Mouse (Mus musculus) adrenal gland, adult (tissue): Measurements from ENCODE around the gene Ulk4.

Source experiments
- DNase-seq, 2 experiments: peaks; one replicate each; pipeline ENCODE4 v3.0.0; 2022 to 2023; ENCODE audit warnings: low spot score in 1 of 2; ENCODE audit not compliant: inconsistent age in 2 of 2

Gene Ulk4

DNA sequence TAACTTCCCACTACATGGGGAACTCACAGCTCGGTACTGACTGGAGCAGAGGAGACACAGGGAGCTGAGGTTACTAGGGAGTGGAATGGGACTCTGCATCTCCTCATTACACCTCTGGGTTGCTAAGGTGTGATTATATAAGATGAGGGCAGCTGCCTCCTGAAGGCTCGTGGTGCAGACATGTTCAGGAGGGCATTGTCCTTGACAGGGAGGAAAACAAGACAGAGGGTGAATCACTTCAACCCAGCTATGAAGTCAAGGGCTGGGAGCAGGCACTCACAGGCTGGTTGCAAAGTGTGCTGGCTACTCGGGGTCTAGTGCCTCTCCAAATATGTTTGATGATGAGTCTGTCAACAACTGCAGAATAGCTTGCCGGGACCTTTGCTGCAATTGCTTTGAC lies 290.0 kb downstream of the Ulk4 start:
- DNase-seq: peak in 1 of 2 experiments; percentile 64

DNA sequence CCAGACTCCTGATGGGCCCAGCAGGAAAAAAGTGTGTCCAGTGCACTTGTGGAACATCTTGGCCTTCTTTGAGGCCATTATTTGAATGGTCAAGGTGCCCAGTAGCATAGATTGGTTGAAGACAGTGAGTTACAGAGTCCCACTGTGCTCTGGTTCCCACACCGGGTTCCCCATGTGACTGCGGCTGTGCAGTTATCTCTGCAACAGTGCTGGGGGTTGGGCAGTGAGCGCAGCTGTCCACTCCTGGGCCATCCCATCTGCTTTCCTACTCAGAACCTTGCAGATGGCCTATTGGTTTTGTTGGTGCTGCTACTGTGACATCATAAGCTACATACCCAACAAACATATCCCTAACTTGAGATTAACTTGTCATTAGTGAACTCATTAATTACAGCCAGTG lies 290.7 kb downstream of the Ulk4 start:
- DNase-seq: no peak

DNA sequence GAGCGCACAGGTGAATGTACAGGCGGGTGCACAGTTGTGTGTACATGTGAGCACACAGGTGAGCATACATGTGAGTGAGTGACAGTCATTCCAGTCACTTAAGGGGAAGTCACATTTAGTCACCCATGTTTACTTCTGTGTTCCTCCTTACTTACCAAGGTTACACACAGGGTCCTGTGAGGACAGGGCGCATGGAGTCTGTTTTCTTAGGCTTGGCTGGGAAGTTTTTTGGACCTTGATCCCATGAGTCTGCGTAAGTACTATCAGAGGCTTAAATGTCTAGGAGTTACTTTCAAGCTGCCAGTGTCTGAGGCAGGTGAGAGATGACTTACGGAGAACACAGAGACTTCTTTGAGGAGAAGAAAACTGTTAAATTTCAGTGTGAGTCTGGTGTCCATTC lies 291.5 kb downstream of the Ulk4 start:
- DNase-seq: no peak

DNA sequence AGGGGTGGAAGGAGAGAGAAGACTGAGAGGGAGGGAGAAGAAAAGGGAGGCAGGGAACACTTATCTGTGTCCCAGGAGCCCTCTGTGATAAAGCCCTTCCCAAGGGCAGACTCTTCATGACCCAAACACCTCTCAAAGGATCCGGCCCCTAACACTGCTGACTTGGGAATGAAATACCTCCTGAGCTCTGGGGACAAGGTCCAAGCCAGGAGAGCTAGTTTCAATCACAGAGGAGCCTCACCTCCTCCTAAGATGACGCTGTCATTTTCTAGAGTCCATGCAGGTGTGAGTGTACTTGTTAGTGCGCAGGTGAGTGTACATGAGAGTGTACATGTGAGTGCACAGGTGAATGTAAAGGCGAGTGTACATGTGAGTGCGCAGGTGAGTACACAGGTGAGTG lies 292.0 kb downstream of the Ulk4 start:
- no peak for DNase-seq

DNA sequence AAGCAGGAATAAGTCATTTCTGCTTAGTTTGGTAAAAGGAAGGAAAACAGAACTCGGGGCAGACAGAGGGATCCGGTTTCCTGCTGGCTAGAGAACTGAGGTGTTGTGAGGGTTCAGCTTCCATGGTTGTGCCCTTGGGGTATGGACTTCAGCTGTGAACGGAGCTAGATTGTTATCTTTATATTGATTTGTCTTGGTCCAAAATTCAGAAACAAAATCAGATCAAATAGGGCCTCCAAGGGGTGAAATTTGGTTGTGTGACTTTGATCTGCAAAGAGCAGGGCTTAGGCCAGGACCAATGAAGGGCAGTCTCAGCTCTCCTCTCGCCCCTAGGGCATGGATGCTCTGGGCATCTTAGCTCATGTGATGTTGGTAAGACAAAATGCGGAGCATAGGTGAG lies 292.5 kb downstream of the Ulk4 start:
- DNase-seq: no peak

DNA sequence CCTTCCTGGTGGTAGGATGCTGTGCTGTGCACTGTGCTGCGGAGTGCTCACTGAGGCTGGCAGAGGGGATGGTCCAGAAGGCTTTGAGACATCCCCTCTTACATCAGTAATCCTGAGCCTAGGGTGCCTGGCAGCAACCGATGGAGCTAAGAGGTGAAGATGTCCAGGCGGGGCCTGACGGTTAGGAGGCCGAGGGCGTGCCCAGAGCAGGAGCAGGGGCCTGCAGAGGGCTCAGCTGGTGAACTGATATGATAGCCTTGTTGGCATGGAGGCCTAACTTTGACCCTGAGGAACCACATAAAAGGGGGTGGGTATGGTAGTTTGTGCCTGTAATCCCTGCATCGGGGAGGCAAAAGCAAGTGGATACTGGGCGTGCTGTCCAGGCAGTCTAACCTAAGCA lies 293.1 kb downstream of the Ulk4 start:
- DNase-seq: no peak

DNA sequence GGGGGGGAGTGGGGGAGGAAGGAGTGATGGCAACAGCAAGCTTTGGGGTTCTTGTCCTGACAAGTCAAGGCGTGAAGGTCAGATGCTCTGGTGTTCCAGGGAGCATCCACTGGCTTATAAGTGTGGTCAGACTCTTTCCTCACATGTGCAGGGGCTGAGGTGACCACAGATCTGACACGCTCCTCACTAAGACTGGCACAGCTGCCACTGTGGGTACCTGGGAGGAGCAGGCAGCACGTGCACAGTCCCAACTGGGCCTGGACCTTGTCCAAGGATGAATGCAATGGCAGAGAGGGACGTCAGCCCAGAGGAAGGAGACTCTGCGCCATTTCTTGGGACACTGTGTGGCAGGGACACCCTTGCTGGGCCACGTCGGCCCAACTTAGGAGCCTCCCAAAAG lies 295.2 kb downstream of the Ulk4 start:
- no peak for DNase-seq

DNA sequence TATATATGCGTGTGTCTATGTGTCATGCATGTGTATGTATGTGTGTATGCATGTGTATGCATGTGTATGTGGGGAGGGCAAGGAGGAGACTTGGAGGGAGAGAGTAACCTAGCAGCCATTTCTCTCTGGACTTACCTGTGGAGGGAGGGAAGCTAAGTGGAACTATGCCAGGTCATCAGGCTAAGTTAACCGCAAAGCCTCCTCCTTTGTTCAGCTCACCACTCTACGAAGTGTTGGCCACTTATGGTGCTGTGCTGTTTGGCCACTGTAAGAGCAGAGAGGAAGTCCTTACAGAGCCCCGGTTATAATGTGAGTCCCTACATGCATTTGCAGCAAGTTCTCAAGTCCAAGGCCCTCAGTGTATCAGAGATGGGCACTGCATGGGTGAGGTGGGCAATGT lies 300.1 kb downstream of the Ulk4 start:
- DNase-seq: peak in 1 of 2 experiments; percentile 31

DNA sequence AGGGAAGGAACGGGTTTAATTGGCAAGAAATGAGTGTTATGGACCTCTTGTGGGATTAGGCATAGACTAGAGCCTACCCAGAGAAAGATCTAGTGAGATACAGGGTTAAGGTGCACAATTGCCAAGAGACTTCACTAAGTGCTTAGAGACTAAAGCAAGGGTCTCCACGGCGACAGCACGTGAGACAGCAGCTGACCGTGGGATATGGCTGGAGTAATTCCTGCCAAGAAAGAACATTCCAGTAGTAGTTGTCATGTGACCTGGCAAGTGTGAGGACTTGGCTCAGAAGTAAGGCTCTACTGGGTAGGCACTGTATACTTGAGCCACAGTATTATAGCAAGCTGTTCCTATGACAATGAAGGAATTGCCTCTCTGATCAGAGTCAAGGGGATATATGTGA lies 300.8 kb downstream of the Ulk4 start:
- DNase-seq: peak in 1 of 2 experiments; percentile 65

DNA sequence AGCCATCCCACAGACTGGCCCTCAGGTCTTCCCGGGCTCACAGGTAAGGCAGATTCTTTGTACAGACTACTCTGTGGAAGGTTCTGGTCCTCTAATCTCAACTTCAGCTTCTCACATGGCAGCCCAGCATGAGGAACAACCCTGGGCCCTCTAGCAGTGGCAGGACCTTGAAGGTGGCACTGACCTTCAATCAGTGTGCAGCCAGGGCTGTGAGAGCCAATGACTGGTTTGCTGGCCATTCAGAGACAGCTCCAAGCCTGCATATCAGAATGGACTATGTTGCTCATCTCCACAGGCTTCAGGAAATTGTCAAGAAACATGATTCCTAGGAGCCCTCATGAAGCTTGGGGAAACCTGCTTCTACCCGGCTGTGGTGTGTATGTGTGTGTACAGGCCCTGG lies 302.8 kb downstream of the Ulk4 start:
- peak; percentile 64 to 76 for DNase-seq

DNA sequence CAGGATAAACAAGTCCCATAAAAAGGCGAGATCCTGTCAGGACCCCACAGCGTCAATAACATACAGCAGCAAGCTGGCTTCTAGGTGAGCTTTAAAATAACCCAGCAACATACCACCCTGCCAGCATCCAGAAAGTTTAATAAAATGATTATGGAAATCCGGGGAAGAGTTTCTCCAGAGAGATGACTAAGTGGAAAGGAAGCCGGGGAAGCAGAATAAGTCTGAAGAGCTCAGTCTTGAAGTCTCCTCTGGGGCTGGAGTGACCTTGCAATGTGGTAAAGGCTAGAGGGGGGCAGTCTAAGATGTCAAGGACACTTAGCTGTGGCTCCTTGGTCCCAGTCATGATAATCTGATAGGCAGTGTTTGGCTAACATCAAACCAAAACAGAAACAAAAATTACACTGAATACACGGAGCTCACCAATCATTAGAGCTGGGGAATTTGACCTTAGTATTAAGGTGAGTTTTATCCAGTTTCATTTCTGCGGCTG lies 303.9 kb downstream of the Ulk4 start:
- DNase-seq: peak in 1 of 2 experiments; percentile 32

DNA sequence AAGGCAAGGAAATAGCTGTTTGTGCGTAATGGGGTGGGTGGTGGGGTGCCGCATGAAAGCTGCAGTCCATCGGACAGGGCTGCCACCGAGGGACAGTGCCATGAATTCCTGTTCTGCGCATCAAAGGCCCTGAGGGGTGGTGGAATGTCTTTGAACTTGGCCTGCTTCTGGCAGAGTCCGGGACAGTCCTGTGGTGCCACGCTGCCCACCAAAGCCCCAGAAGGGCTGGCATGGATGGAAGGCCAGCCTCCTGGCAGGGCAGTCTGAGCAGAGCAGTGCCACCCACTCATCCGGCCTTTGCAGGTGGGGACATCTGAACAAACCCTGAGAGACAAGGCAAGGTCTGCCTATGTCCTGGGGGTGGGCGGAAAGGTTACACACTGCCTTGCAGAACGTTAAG lies 312.0 kb downstream of the Ulk4 start:
- DNase-seq: peak; percentile 47 to 64

DNA sequence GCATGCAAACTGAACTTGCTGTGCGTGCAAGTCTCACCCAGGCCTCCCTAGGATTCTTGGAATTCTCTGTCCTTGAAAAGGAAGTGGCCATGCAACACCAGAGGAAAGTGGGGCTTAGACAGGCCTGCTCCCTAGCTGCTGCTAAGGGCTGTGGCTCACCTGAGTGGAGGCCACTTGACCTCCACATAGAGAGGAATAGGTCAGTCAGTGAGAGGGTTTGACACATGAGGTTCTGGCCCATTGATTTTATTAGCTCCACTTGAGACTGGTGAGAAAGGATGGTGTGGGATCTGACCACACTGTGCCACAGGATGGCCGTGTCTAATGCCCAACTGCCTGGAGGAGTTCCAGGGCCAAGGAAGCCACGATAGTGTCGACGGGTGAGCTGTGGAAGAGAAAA lies 312.8 kb downstream of the Ulk4 start:
- no peak for DNase-seq

DNA sequence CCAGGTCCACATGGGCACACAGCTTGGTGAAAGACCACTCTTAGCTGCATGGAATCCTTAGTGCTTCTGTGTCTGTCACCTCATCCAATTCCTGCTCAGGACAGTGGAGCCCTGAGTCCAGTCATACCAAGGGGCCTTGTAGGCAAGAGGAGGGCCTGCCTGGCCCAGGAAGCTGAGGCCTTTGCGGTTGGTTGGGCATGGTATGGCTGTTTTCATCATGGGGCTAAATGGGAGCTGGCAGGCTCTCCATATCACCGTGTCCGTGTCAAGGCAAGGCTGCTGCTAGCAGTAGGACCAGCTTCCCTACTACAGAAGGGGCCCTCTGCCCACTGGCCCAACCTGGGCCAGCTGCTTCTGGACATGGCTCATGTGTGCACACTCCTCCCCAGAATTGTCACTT lies 313.3 kb downstream of the Ulk4 start:
- DNase-seq: no peak

DNA sequence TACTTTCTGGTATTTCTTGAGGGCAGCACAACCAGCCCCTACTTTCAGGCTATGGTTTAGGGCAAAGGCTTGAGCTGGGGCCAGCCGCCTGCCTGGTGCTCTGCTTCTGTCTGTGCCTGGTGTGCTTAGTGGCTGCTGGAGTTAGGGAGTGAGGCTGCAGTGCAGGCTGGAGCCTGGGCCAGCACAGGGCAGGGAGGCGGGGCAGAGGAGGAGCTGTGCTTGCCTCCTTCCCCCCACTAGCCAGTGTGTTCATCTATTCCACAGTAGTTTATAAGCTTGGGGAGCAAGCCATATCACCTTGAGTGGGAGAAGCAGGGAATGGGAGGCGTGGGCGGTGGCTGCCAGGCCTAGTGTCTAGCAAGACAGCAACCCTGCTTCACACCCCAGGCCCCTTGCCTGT lies 313.9 kb downstream of the Ulk4 start:
- DNase-seq: peak; percentile 36 to 58

DNA sequence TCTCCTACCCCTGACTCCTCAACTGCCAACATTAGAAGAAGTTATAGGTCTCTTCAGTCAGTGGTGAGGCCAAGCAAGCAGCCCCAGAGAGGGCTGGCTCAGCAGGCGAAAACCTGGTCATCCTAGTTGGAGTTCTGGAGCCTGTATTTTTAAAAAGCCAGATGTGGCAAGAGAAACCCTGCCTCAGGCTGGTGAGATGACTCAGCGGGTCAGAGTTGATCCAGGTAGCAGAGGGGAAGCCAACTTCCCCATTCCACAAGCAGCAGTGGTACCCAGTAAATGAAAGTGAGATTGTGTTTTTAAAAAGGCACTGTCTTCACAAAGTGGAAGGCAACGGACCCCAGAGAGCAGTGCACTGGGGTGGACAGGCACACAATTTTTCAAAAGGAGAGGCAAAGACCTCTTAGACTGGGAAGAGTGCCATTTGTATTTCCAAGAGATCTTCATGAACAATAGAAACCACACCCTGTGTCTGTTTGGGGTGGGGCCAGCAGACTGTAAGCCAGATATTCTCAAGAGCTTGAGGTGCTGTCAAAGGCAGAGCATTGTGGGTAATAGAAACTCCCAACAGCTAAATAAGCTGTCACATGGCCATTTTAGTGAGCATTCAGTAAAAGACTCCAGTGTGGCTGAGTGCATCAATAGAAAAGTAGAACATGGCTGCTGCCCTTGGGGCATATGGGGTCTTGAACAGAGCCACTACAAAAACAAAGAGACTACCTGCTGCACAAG lies 314.9 kb downstream of the Ulk4 start:
- DNase-seq: peak; percentile 34 to 60

DNA sequence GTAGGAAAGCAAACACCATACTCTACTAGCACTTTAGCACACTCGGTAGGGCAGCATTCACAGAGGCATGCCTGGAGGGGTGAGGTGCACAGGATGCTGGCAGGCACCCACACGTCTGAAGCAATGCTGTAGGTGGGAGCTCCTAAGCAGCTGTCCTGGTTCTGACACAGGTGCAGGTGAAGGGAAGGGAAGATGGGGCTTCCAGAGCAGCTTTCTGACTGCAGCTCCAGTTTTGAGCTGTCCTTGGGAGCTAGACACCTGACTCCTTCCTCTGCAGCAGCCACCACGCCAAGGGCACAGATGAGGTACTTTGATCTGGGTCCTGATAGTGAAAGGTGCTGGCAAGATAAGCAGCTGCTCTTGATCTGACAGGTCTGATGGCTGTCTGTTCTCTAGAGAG lies 315.5 kb downstream of the Ulk4 start:
- peak; percentile 43 to 68 for DNase-seq

DNA sequence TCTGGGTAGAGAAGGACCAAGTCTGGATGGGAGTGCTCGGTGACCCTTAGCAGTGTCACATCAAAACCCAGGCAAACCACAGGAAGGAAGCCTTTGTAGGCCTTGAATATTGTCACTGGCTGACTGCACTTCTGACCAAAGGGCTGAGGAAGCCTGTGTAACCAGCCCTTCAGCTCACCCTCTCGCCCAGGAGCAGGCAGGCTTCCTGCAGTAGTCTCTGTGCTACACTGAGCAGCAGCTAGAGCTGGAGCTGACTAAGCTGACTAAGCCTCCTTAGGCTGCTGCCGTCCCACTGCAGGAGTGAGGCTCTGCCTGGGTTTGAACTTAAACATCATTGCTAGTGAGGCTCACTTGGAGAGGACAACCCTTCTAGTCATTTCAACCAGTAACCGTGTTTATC lies 316.4 kb downstream of the Ulk4 start:
- DNase-seq: no peak

DNA sequence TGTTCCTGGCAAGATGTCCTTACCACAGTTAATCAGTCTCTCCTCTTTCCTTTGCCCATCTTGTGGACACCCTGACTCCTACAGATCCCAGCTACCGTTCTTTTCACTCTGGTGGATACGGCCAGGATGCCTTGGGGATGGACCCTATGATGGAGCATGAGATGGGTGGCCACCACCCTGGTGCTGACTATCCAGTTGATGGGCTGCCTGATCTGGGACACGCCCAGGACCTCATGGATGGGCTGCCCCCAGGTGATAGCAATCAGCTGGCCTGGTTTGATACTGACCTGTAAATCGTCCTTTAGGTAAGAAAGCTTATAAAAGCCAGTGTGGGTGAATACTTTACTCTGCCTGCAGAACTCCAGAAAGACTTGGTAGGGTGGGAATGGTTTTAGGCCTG lies 317.8 kb downstream of the Ulk4 start:
- DNase-seq: no peak

DNA sequence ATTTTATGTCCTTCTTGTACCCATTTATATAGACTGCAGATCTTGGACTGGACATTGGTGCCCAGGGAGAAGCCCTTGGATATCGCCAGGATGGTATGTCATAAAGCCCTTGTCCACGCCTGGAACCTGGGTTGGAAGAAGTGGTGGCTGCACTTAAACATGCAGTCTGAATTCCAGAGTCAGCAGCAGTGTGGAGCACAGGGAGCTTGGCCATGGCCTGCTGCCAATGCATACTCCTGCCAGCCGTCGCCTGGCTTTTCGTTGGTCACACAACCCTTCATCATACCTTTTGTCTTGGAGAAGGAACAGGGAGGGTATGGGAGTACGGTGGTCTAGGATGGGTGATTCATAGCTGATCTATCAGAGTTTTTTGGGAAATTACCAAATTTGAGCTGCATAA lies 318.4 kb downstream of the Ulk4 start:
- peak in 1 of 2 experiments; percentile 61 for DNase-seq

DNA sequence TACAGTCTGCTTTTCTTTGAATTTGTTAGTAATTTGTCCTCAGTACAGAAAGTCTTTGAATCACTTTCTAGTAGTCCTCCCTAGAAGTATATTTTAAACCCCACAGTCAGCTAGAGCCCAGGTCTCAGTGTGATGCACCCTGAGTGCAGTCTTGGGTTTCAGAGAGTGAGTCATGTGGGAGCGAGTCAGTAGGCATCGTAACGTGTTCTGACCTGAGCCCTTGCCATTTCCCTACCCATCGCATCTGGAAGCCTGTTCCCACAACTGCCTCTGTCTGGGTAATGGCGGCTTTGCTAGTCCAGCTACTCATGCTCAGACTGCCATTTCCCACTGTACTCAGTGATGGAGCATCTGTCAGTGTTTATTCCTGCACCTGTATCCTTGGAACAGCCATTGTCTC lies 318.9 kb downstream of the Ulk4 start:
- DNase-seq: no peak

DNA sequence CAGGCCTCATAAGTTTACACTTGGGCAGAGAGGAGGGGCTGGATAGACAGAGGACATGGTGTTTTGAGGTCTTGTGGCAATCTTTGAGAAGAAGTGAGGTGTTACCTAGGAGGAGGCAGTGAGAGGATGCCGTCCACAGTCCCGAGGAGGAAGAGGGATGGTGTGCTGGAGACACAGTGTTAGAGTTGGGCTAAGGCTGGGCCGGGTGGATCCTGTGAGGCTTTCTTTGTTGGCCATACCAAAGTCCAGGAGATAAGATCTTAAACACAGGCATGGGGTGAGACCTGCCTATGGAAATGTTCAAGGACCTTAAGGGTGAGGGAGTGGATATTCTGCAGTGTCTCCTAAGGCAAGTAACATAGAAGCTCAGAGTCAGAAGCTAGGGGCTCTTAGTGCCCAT lies 325.1 kb downstream of the Ulk4 start:
- DNase-seq: no peak

DNA sequence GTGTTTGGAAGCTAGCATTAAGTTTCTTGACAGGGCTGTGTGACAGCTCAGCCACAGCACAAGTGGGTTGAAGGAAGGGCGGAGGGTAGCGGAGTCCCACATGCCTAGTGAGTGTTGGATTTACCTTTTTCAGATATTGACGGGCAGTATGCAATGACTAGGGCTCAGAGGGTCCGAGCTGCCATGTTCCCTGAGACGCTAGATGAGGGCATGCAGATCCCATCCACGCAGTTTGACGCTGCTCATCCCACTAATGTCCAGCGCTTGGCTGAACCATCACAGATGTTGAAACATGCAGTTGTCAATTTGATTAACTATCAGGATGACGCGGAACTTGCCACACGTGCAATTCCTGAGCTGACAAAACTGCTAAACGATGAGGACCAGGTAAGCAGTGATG lies 326.2 kb downstream of the Ulk4 start:
- no peak for DNase-seq
